Mouse (Mus musculus) G1E-ER4 (cell line): ENCODE measurements around the gene Rab11fip3. TPM values are rescaled to one million over a fixed set of nuclear protein-coding genes. Genes with fewer than 3 reads are reported as not detected.

Experiments
- GATA1 ChIP-seq: IDR thresholded peaks from one replicate; pipeline ENCODE4 v1.8.0; 2012; ENCODE audit warnings: low read length, inconsistent platforms
- polyA plus RNA-seq: library from polyadenylated mRNA; stranded (reverse); fragments of >175 nt; gene quantifications from 2 replicates; pipeline ENCODE4 v1.2.3, GENCODE M21; 2012

Rab11fip3 gene
- polyA plus RNA-seq, 1 experiment: 17.0 TPM

DNA sequence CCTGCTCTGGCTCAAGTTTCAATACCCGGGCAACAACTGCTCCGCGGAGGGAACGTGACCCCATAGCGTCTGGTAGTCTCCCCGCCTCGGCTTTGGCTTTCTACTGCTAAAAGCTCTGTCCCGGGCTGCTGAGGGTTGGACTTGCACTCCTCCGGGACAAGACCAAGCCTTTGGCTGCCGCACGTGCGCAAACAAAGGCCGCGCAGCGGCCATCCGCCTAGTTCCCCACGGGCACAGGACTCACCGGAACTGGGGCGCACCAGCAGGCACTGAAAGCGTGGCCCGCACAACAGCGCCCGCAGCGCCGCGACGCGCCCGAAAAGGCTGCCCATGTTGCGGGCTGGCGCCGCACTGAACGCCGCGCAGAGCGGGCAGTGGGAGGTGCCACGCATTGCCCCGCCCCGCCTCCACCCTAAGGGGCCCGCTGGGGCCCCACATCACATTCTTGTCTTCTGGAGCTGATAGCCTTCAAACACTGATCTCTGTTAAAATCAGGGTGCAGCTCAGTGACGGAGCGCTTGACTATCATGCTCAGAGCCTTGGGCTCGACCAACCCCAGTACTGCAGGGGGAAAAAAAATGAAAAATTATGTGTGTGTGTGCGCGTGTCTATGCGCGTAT is 25.9 kb upstream of the Rab11fip3 start, which contains the start of gene Nme4:
TSS of gene Nme4 (minus strand) at position 482 of the 620 bp plus-strand sequence.
- peak; percentile 11 for TF ChIP-seq GATA1

DNA sequence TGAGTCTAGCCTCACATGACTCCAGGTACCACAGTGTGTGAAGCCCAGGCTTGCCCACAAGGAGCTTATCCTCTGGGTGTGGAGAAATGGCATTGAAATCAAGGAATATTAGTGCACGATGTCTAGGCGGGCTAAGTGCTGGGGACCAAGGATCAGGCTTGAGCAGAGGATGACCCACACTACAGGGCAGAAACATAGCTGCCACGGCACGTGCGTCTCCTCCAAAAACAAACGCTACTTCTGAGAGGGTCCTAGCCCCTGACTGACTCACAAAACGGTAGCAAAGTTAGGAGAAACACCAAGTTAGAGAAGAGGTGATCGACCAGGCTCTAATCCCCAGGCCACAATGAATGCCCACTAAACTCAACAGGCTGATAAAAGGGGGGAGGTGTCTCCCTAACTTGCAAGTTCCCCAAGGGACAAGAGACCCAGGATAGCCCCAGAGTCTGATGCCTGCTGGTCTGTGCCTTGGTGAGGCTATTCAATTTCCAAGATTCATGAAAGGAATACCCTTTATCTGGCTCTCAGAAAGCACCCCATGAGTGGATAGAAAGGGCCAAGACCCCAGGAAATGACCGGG is 25.3 kb upstream of the Rab11fip3 start:
- no peak for TF ChIP-seq GATA1

DNA sequence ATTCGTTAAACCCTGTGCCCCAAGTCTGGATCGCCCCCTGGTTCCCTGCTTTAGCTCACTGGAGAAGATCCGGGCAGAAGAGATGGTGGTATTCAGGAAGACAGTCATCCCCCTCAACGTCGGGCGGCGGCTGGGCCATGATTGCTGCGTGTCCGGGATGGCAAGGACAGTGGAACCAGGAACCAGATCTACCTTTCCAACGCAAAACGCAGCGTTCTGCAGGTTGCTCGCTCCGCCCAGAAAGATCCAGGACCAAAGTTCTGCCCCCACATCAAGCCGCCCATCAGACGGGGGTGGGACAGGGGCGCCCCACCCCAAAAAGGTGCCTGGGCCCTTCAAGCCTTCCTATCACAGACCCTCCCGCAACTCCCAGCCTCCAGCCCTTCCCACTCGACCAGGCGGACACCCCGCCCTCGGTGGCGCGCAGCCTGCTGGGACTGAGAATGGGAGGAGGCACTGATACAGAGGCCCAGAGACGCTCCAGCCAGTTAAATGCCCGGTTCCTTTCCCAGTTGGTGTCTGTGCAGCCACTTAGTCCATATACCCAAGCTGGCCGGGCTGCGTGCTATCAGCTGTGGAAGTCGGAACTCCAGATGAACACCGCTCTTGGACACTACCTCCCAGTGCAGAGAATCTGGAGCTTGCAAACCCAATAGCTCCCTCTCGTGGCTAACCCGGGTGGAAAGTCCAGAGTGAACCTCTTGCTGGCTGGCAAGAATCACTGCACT is 20.7 kb upstream of the Rab11fip3 start, which contains the start of gene Decr2:
TSS of gene Decr2 (minus strand) at position 433 of the 728 bp plus-strand sequence.
- TF ChIP-seq GATA1: no peak

DNA sequence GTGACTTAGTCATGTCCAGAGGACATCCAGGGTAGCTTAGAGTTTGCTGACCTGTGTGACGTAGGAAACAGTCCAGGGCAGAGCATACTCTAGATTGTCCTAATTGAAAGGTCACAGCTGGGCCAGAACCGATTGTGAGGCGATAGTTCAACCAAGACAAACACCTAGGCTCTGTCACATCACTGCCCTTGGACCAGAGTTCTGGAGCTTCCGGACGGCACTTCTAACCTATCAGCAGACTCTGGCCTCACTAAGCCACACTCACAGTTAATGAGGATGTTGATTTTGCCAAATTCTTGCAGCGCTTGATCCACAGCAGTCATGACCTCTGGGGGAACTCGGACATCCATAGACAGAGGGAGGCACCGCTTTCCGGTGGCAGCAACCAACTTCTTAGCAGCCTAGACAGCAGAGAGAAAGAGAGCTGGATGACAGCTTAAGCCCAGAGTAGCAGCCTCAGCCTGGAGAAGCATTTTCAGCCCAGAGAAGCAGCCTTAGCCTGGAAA is 17.8 kb upstream of the Rab11fip3 start:
- no peak for TF ChIP-seq GATA1

DNA sequence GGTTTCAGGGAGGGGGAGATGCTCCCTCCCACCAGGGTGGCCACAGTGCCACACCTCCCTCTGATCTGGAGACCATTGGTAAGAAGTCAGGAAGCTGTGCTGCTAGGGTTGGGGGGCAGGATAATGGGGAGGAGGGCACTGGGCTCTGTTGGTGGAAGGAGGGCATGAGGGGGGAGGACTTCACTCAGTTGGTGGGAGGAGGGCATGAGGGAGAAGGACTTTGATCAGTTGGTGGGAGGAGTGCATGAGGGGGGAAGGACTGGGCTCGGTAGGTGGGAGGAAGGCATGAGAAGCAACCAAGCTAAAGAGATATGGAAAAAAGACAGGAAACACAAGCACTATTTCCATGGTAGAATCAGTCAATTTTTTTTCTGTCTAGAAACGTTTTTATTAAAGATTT is 11.5 kb upstream of the Rab11fip3 start:
- TF ChIP-seq GATA1: no peak

DNA sequence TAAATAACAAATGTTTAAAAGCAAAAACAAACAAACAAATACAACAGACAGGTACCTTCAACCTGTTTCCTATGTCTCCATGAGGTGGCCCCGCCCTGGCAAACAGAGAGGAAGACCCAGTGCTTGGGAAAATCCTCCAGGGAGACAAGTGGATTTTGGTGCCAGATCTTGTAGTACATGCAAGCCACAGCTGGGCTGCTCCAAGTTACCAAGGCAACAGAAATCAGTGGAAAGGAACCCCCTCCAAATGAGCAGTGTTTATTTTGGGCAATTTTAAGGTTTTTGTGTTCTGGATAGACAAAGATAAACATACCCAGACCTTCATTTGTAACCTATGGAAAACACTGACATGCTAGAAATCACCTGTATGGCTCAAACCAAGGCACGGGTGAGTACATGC is 9.5 kb upstream of the Rab11fip3 start:
- TF ChIP-seq GATA1: no peak

DNA sequence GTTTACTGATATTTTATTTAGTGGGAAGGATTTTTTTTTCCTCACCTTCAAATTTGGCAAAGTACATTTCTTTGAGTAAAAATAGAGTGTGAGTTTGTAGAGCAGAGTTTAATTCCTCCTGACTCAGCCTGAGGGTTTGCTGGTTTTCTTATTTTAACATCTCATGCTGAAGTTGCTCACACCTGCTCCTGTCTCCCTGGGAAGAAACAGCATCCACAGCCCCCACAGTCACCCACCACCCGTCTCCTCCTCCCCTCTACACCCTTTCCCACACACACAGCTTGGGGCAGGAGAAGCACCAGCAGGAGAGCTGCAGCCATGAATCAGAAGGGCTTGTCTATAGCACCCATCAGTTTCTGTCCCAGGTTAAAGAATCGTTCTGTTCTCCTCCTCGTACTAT is 5.9 kb upstream of the Rab11fip3 start:
- TF ChIP-seq GATA1: no peak

DNA sequence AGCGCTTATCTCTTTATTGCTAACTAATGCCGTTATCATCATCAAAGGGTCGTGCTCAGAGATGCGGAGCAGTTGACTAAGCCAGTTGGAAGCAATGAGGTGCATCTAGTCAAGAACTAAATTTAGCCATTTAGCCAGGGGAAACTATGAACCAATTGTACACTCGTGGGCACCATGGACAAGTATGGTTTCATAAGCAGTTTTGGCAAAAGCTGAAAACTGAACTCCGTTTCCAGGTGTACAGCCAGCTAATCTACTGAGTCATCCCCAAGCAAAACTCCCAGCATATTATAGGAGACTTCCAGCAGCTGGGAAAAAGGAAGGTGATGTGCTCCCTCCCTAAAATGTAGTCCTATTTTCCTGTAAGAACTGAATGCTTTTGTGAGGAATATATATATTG is 781 bp upstream of the Rab11fip3 start:
- TF ChIP-seq GATA1: no peak

DNA sequence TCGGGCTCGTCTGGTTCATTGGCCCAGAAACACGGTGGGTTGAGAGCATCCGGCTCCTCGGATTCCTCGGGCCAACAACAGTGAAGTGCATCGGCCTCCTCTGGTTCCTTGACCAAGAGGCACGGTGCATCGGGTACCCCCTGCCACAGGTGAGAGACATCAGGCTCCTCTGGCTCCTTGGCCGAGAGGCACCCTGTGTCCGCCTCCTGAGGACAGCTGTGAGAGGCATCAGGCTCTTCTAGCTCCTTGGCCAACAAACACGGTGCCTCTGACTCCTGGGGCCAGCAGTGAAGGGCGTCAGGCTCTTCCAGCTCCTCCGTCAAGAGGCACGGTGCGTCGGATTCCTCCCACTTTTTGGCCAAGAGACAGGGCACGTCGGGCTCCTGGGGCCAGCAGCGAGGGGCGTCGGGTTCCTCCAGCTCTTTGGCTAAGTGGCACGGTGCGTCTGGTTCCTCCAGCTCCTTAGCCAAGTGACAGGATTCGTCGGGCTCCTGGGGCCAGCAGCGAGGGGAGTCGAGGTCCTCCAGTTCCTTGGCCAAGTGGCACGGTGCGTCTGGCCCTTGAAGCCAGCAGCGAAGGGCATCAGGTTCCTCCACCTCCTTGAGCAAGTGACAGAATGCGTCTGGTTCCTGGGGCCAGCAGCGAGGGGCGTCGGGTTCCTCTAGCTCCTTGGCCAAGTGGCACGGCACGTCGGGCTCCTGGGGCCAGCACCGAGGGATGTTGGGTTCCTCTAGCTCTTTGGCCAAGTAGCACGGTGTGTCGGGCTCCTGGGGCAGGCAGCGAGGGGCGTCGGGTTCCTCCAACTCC is 1.1 kb downstream of the Rab11fip3 start:
- no peak for TF ChIP-seq GATA1

DNA sequence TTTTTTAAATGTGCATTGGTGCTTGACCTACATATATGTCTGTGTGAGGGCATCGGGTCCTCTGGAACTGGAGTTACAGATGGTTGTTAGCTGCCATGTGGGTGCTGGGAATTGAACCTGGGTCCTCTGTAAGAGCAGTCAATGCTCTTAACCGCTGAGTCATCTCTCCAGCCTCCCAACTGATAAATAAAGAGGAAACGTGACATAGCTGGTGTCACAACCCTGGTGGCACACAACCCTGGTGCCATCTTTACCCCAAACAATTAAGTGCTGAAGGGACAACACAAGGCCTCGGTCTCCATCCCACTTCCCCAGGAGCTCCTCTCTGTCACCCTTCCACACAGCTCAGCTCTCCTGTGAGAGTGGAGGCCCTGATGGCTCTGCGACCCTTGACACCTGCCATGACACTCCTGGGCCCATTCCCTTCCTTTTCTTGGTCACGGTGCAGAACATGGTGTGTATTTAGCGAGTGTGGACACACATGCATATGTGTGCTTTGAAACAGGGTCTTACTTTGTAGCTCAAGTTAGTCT is 2.8 kb downstream of the Rab11fip3 start:
- no peak for TF ChIP-seq GATA1

DNA sequence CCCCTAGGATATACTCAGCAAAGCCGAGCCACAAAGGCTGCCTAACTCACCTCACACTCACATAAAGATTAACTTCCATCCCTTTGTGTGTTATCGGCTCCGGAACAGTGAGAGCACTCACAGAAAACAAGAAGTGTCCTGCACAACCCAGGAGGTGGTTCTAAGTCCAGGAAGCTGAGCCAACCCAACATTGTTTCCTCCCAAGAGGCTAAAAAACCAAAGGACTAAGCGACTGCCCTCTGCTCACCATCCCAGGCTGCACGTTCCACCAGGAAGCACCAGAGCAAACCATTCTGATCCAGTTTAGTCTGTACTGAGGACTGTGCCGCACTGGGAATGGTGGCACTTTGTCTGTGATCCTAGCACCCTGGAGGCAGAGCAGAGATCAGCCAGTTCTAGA is 4.4 kb downstream of the Rab11fip3 start:
- no peak for TF ChIP-seq GATA1

DNA sequence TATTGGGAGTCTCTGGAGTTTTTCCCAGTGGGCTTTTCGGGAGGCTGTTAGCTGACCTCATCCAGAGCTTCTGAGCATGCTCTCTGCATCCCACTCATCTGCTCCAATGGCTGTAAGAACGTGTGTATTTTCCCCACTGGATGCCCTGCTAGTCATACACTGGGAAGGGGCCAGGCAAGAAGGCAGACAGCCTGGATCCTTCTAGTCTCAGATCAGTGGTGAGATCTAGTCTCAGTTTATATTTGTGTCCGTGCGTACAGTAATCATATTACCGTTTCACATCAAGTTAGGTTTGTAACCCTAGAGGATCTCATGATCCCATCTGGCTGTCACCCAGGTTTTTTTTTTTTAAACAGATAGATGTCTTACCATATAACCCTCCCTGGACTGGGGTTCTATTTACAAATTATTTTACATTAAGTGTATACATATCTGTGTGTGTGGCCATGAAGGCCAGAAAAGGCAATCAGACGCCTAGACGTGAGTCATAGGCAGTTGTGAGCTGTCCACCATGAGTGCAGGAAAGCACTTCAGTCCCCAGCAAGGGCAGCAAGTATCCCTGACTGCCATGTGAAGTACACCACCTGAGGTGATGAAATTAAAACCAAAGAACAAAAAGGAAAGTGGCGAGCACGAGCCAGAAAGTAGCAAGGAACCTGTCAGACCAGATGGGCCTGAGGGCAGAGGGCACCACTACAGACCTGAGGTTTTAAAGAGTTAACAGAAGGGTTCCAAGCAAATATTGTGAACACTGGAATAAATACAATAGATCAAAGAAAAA is 11.4 kb downstream of the Rab11fip3 start:
- no peak for TF ChIP-seq GATA1

DNA sequence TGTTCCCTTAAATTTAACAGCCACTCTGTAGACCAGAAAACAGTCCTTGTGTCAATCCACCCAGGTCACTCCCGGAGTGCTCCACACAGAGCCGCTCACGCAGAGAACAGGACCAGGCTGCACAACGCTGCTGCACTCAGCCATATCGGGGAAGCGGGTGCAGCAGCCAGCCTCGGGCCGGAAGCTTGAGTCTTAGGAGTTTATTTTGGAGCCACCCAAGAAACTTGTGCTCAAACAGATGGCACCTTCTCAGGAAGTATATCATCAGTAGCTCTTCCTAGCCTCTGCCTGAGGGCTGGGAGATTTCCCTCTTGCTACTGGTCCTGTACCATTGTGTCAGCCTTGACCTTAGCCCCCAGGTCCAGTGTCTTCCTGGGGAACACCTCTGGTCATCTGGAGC is 12.1 kb downstream of the Rab11fip3 start:
- no peak for TF ChIP-seq GATA1

DNA sequence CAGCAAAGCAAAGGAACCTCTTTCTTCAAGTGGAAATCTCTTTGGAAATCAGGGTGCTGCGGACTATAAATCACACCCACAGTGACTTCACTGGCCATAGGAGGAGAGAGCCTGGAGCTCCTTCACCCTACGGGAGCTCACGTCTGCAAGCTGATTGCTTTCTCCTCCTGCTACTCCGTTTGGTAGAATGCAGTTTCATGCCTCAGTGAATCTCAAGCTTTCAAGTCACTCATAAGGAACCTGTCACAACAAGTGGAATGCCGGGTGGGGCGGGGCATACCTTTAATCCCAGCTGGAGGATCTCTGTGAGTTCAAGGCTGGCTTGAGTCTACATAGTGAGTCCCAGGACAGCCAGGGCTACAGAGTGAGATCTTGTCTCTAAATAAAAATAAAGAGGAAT is 14.2 kb downstream of the Rab11fip3 start:
- no peak for TF ChIP-seq GATA1

DNA sequence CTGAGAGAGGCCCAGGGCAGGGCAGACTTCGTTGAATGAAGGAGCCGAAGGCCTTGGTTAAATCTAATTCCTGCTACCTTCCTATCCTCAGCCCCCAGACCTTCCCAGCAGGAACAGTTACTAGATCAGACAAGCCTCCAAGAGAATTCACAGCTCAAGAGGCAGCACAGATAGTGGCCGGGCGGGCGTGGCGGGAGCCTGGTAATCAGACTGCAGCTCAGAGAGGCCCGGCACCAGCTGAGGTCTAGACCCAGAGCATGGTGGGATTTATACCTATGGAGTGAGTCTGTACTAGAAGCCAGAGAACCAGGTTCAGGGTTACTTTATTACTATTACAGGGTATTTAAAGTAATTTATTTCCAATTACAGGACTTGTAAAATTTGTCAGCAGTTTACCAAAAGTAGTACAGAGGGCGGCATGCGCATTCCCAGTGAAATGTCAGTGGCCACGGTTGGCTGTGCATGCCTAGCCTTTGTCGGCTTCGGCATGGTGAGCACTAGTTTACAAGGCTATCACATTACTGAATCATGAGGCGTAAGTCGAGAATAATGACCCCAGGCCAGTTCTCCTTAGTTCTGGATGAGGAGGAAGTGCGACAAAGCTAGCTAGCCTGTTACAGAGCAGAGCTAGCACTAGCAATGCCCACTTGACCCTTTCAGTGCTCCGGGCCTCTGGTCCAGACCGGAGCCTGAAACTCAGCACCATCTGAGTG is 15.1 kb downstream of the Rab11fip3 start:
- TF ChIP-seq GATA1: no peak
